In the genomic region with DNA sequence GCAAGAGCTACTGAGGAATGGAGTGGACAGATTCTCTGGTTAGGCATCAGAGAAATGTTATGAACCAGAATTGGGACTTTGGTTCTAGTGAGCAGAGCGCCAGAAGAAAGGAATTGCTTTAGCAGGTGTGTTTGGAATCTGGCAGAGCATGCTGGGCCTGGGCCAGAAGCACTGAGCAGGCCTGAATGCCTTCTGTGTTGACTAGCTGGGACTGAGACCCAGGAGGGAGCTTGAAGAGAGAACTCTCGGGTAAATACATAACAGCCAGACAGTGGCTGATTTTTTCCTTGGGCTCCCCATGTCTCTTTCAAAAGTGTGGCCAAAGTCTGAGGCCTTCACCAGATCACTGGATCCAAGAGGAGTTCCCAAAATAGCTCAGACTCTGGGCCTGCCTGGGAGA, we compare ENCODE assay signal across 10 mouse cellular contexts.
DNase-seq lines count a peak whose midpoint lies in the region; ATAC-seq and TF ChIP-seq lines count a peak whose summit lies in the region.
"Had no signal": no experiment of that assay in that cellular context is flagged by ENCODE, and none has a peak within 500 bp of the region (broad histone marks: within the 10 kb centered on the region; RNA-seq: fewer than 3 reads in every experiment).

No protein-coding gene starts in this region.

- ATAC-seq in liver, postnatal 0 days: no peak
- no peak for ATAC-seq in midbrain, embryonic 16.5 days

- no peaks in the 10 kb centered on the region for H3K9me3 ChIP-seq in liver, postnatal 0 days (ENCODE audit: low read length)
- H3K9me3 ChIP-seq in midbrain, embryonic 16.5 days (replicated peaks; ENCODE audit: control insufficient read depth, low read length, poor library complexity, severe bottlenecking): no peaks in the 10 kb centered on the region
- H3K9me3 ChIP-seq: heart, embryonic 15.5 days had no signal

- no peak for TF ChIP-seq EP300 in liver, postnatal 0 days (IDR thresholded peaks at IDR 0.05; ENCODE audit: low read depth)

- TF ChIP-seq CTCF in liver, postnatal 0 days (IDR thresholded peaks at IDR 0.05; ENCODE audit: low read depth): no peak

- 78% methylated on average over 2 of the region's 2 CpGs for WGBS in liver, postnatal 0 days (ENCODE audit: insufficient replicate concordance)
- 62% methylated on average over 2 of the region's 2 CpGs for WGBS in midbrain, embryonic 16.5 days

- intact Hi-C loops in gastrocnemius, postnatal 36 days (cut with DNase I): loop anchor here (5.0 kb wide), 1 partner anchor 110 kb away; a partner anchor contains a TSS

- no peak overlapping the region for H3K27ac ChIP-seq in liver, postnatal 0 days (ENCODE audit: low read depth)
- H3K27ac ChIP-seq in midbrain, embryonic 16.5 days (ENCODE audit: low read length): no peak overlapping the region
- H3K27ac ChIP-seq: heart, embryonic 15.5 days had no signal

- no peaks in the 10 kb centered on the region for H3K4me1 ChIP-seq in liver, postnatal 0 days (ENCODE audit: insufficient read depth)
- H3K4me1 ChIP-seq in midbrain, embryonic 16.5 days (ENCODE audit: control insufficient read depth, insufficient read depth, low read length): peaks cover 3% of the 10 kb centered on the region; the same call in 1 of the 2 replicates
- H3K4me1 ChIP-seq: megakaryocyte, embryonic 14.5 days had no signal

- no peak overlapping the region for H3K4me3 ChIP-seq in liver, postnatal 0 days (ENCODE audit: low read depth, low read length)
- H3K4me3 ChIP-seq in midbrain, embryonic 16.5 days (ENCODE audit: low read depth, low read length): no peak overlapping the region
- H3K4me3 ChIP-seq: heart, embryonic 15.5 days; megakaryocyte, embryonic 14.5 days had no signal

- no peak overlapping the region for H3K4me2 ChIP-seq in liver, postnatal 0 days (ENCODE audit: low read depth, low read length)
- no peak overlapping the region for H3K4me2 ChIP-seq in midbrain, embryonic 16.5 days (ENCODE audit: low read length)
- H3K4me2 ChIP-seq: heart, embryonic 15.5 days had no signal

- H3K36me3 ChIP-seq in liver, postnatal 0 days (replicated peaks; ENCODE audit: insufficient read depth, low read length): no peaks in the 10 kb centered on the region
- H3K36me3 ChIP-seq in midbrain, embryonic 16.5 days (ENCODE audit: control insufficient read depth, insufficient read depth, low read length): no peaks in the 10 kb centered on the region
- H3K36me3 ChIP-seq: heart, embryonic 15.5 days had no signal

- peak; percentile 12 for DNase-seq in adrenal gland, postnatal 14 days
- no peak for DNase-seq in adrenal gland, postnatal 4 days (ENCODE audit: low spot score in 2 of 2)
- peak; percentile 52 for DNase-seq in Muller cell, postnatal 12 days (ENCODE audit: inconsistent ontology term)
- DNase-seq in gastrocnemius, postnatal 36 days: peak; percentile 58
- DNase-seq in layer of hippocampus, adult 9-11 months: peak; percentile 57
- DNase-seq in spleen, adult 18-20 months: no peak
- DNase-seq in liver, postnatal 0 days: no peak

- no peak overlapping the region for H3K9ac ChIP-seq in liver, postnatal 0 days (replicated peaks)
- no peak overlapping the region for H3K9ac ChIP-seq in midbrain, embryonic 16.5 days (ENCODE audit: low read depth, low read length)
- H3K9ac ChIP-seq: heart, embryonic 15.5 days had no signal

- no peaks in the 10 kb centered on the region for H3K27me3 ChIP-seq in liver, postnatal 0 days (ENCODE audit: insufficient read depth, low read length)
- H3K27me3 ChIP-seq in midbrain, embryonic 16.5 days (ENCODE audit: control insufficient read depth, insufficient read depth, low read depth, low read length): no peaks in the 10 kb centered on the region
- H3K27me3 ChIP-seq: heart, embryonic 15.5 days; megakaryocyte, embryonic 14.5 days had no signal

Comparison
In these comparisons a context has a peak if more than half of its experiments do, and no peak if none do; other contexts are left out.
1. DNase-seq: peak in adrenal gland, postnatal 14 days (single experiment), Muller cell, postnatal 12 days (single experiment), gastrocnemius, postnatal 36 days (2 of 2) and layer of hippocampus, adult 9-11 months (single experiment); none in adrenal gland, postnatal 4 days (0 of 2), spleen, adult 18-20 months (0 of 2) and liver, postnatal 0 days (single experiment).